Mouse (Mus musculus) urinary bladder, adult 18-20 months (tissue): ENCODE measurements around the gene Clpb.

Experiments used
- DNase-seq, 2 experiments: peaks; one replicate each; pipeline ENCODE4 v3.0.0; 2022; ENCODE audit warnings: low spot score in 2 of 2, mixed read lengths in 2 of 2

Clpb gene

GRCm38 (mm10) chr7:101726980-101727379 is 63.5 kb downstream of the Clpb start:
- DNase-seq: no peak

- DNase-seq: no peak
These were observed 68.7 kb downstream of the Clpb start for GRCm38 (mm10) chr7:101732096-101732495.

GRCm38 (mm10) chr7:101733042-101733441 is 69.6 kb downstream of the Clpb start:
- DNase-seq: no peak

GRCm38 (mm10) chr7:101735297-101735696 is 71.9 kb downstream of the Clpb start:
- no peak for DNase-seq

- no peak for DNase-seq
These were observed 74.3 kb downstream of the Clpb start for GRCm38 (mm10) chr7:101737735-101738134.

- DNase-seq: no peak
These were observed 76.2 kb downstream of the Clpb start for GRCm38 (mm10) chr7:101739602-101740001.

- no peak for DNase-seq
These were observed 80.1 kb downstream of the Clpb start for GRCm38 (mm10) chr7:101743487-101743886.

GRCm38 (mm10) chr7:101746559-101747334 is 83.3 kb downstream of the Clpb start:
- DNase-seq: no peak

- no peak for DNase-seq
These were observed 86.8 kb downstream of the Clpb start for GRCm38 (mm10) chr7:101750268-101750667.

GRCm38 (mm10) chr7:101752346-101752745 is 88.9 kb downstream of the Clpb start:
- no peak for DNase-seq

GRCm38 (mm10) chr7:101753492-101753891 is 90.1 kb downstream of the Clpb start:
- no peak for DNase-seq

GRCm38 (mm10) chr7:101754416-101754815 is 91.0 kb downstream of the Clpb start:
- DNase-seq: no peak

- no peak for DNase-seq
These were observed 91.9 kb downstream of the Clpb start for GRCm38 (mm10) chr7:101755301-101755700.

GRCm38 (mm10) chr7:101761899-101762780 is 98.7 kb downstream of the Clpb start:
- no peak for DNase-seq

GRCm38 (mm10) chr7:101767335-101767907 is 104.0 kb downstream of the Clpb start:
- peak in 1 of 2 experiments; percentile 7 for DNase-seq

- DNase-seq: no peak
These were observed 106.6 kb downstream of the Clpb start for GRCm38 (mm10) chr7:101770051-101770450.

GRCm38 (mm10) chr7:101771604-101772003 is 108.2 kb downstream of the Clpb start:
- DNase-seq: no peak

- DNase-seq: no peak
These were observed 109.3 kb downstream of the Clpb start for GRCm38 (mm10) chr7:101772687-101773086.

GRCm38 (mm10) chr7:101777053-101777452 is 113.6 kb downstream of the Clpb start:
- no peak for DNase-seq

- no peak for DNase-seq
These were observed 154.5 kb downstream of the Clpb start, which contains the start of gene Phox2a for GRCm38 (mm10) chr7:101817861-101818401. TSS of gene Phox2a (plus strand) at chr7:101818313.

GRCm38 (mm10) chr7:101820295-101821030 is 157.0 kb downstream of the Clpb start:
- DNase-seq: no peak
